Mouse (Mus musculus) liver, embryonic 14 days (tissue): ENCODE results near the gene Ptms. TPM values are rescaled to one million over a fixed set of nuclear protein-coding genes. Genes with fewer than 3 reads are reported as not detected.

ENCODE experiments used
- polyA plus RNA-seq: library from polyadenylated mRNA; depleted of rRNA; stranded (reverse); fragments of >200 nt; gene quantifications from 2 replicates; pipeline ENCODE4 v1.2.3, GENCODE M21; 2012; rRNA removed

The Ptms gene
- polyA plus RNA-seq, result 107 and 113 TPM in 2 replicates

DNA sequence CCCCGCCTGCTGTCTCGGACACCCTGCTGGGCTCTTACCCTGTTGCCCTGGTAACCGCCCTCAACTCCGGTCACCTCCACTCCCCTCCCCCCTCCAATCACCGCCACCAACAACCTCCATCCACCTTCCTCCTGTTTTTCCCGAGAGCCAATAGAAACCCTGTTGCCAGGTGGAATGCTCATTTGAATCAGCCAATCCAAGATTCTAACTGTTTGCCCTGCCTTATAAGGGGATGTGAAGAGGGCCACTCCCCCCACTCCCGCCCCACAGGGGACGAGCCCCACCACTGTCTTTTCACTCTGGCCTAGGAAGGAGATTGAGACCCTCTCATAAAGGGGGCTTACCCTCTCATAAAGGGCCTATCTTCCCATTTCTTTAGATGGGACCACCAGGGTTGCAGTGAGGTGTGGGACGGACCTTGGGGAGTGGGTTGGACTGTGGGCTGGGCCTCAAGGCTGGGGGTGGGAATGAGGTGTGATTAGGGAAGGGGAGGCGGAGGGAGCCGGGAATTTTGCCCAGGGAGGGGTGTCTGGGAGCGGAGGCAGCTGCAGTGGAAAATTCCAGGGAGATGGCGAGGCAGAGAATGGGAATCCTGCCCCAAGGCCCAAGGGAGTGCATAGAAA, at the start of gene Ptms:
TSS of gene Ptms (minus strand) at position 409 of the 623 bp plus-strand sequence.

GRCm38 (mm10) chr6:124965088-124965719, 45.3 kb upstream of the Ptms start, which contains the start of gene Cops7a:
TSS of gene Cops7a (minus strand) at chr6:124965538.

DNA sequence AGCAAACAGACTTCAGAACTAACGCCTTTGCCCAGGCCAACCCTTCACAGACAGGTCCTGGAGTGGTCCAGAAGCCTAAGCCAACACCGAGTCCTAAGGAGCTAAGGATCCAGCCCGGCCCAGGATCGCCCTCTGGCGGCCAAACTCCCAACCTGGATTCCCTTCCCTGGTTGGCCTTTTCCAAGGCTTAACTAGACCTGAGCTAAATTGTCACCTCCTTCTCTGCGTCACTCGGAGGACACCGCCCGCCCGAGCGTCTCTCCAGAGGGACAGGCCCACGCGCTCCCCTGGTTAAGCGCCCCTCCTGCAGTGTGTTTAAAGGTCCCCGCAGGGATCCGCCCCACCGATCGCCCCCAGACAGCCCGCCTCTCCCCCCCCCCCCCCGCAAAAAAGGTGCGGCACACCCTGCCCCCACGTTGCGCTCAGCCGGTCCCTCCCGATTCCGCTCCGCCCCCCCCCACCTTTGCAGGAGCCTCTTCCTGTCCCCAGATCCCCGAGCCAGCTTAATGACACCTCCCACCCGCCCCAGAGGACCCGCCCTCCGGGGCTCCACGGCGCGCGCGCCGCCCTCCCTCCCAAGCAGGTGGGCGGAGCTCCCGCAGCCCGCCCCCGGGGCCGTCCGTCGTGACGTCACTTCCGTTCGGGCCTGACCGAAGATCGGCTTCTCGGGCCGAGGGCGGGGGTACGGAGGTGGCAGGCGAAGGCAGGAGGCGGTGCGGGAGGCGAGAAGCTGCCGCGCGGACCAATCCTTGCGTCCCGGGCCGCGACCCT, 11.0 kb upstream of the Ptms start, which contains the start of gene Mlf2:
TSS of gene Mlf2 (plus strand) at position 633 of the 771 bp plus-strand sequence.

GRCm38 (mm10) chr6:124911533-124912218, 8.2 kb downstream of the Ptms start, which contains the start of gene Lag3:
TSS of gene Lag3 (minus strand) at chr6:124911705.

GRCm38 (mm10) chr6:124887986-124888385, 31.9 kb downstream of the Ptms start, which contains the start of gene Cd4:
TSS of gene Cd4 (minus strand) at chr6:124888221.

Other genes starting within 250 kb of the Ptms start
- gene Emg1, start 207.9 kb downstream of the Ptms start, polyA plus RNA-seq, result 106 and 121 TPM in 2 replicates
- gene Phb2, start 207.8 kb downstream of the Ptms start, polyA plus RNA-seq, result 117 and 139 TPM in 2 replicates
- gene Ptpn6, start 181.4 kb downstream of the Ptms start, polyA plus RNA-seq, result 16.4 and 20.0 TPM in 2 replicates
- gene Grcc10, start 178.7 kb downstream of the Ptms start, polyA plus RNA-seq, result 40.8 and 45.6 TPM in 2 replicates
- not detected in 2 replicates for gene Gm45234, start 164.1 kb downstream of the Ptms start, polyA plus RNA-seq
- 2.4 and 3.2 TPM in 2 replicates for gene Atn1, start 163.6 kb downstream of the Ptms start, polyA plus RNA-seq
- 0.25 and 0.46 TPM in 2 replicates for gene Eno2, start 150.4 kb downstream of the Ptms start, polyA plus RNA-seq
- gene Lrrc23, start 140.4 kb downstream of the Ptms start, polyA plus RNA-seq, result 0.06 TPM in 1 of 2 replicates, not detected in the other
- gene Spsb2, start 111.4 kb downstream of the Ptms start, polyA plus RNA-seq, result 4.4 and 5.3 TPM in 2 replicates
- gene Tpi1, start 105.8 kb downstream of the Ptms start, polyA plus RNA-seq, result 274 and 318 TPM in 2 replicates
- gene Usp5, start 90.6 kb downstream of the Ptms start, polyA plus RNA-seq, result 26.5 and 29.8 TPM in 2 replicates
- 120 and 156 TPM in 2 replicates for gene Cdca3, start 90.6 kb downstream of the Ptms start, polyA plus RNA-seq
- 0.09 TPM in 1 of 2 replicates, not detected in the other for gene Gnb3, start 79.8 kb downstream of the Ptms start, polyA plus RNA-seq
- 2.9 and 4.2 TPM in 2 replicates for gene P3h3, start 62.4 kb downstream of the Ptms start, polyA plus RNA-seq
- 0.03 and 0.08 TPM in 2 replicates for gene Gpr162, start 56.1 kb downstream of the Ptms start, polyA plus RNA-seq
- 0.05 and 0.08 TPM in 2 replicates for gene Cd4, start 31.9 kb downstream of the Ptms start, polyA plus RNA-seq
- gene Lag3, start 8.4 kb downstream of the Ptms start, polyA plus RNA-seq, result 0.09 and 0.11 TPM in 2 replicates
- gene Mlf2, start 11.3 kb upstream of the Ptms start, polyA plus RNA-seq, result 79.5 and 83.4 TPM in 2 replicates
- gene Cops7a, start 45.4 kb upstream of the Ptms start, polyA plus RNA-seq, result 48.8 and 56.1 TPM in 2 replicates
- gene Pianp, start 76.6 kb upstream of the Ptms start, polyA plus RNA-seq, result 0.03 TPM in 2 replicates
- 18.1 and 21.6 TPM in 2 replicates for gene Zfp384, start 89.0 kb upstream of the Ptms start, polyA plus RNA-seq
- 16.7 and 18.7 TPM in 2 replicates for gene Ing4, start 119.7 kb upstream of the Ptms start, polyA plus RNA-seq
- gene Acrbp, start 129.6 kb upstream of the Ptms start, polyA plus RNA-seq, result 2.5 and 3.8 TPM in 2 replicates
- gene Lpar5, start 147.8 kb upstream of the Ptms start, polyA plus RNA-seq, result 1.1 and 1.9 TPM in 2 replicates
- 24.7 and 28.3 TPM in 2 replicates for gene Chd4, start 175.9 kb upstream of the Ptms start, polyA plus RNA-seq
- 24.5 and 26.9 TPM in 2 replicates for gene Nop2, start 211.8 kb upstream of the Ptms start, polyA plus RNA-seq
- 5.8 and 6.3 TPM in 2 replicates for gene Iffo1, start 225.1 kb upstream of the Ptms start, polyA plus RNA-seq
- gene Gapdh, start 246.4 kb upstream of the Ptms start, polyA plus RNA-seq, result 1,650 and 2,016 TPM in 2 replicates